Mouse (Mus musculus) adrenal gland, postnatal 36 days (tissue): ENCODE measurements around the gene Iqschfp. TPM values are rescaled to one million over a fixed set of nuclear protein-coding genes. Genes with fewer than 3 reads are reported as not detected.

ENCODE experiments used
- DNase-seq, 2 experiments: peaks; one replicate each; pipeline ENCODE4 v3.0.0; 2021; ENCODE audit warnings: mixed read lengths in 1 of 2
- long read RNA-seq, 2 experiments: library from polyadenylated mRNA; stranded (forward); transcript quantifications; one replicate each; pipeline ENCODE4 v2.0.0; 2021; ENCODE audit warnings: borderline sequencing depth in 2 of 2
- total RNA-seq, 2 experiments: library from RNA; stranded (reverse); gene quantifications; 2 replicates each; pipeline ENCODE4 v1.2.3; 2021

Iqschfp gene
- total RNA-seq = not detected
- long read RNA-seq, experiment 1, partial matches to known transcripts = 2 of 3 reads
- long read RNA-seq, experiment 1, other reads (novel, unspliced or antisense) = 1 of 3 reads
- long read RNA-seq, experiment 2, partial matches to known transcripts = 0 of 1 reads
- long read RNA-seq, experiment 2, other reads (novel, unspliced or antisense) = 1 of 1 reads

DNA sequence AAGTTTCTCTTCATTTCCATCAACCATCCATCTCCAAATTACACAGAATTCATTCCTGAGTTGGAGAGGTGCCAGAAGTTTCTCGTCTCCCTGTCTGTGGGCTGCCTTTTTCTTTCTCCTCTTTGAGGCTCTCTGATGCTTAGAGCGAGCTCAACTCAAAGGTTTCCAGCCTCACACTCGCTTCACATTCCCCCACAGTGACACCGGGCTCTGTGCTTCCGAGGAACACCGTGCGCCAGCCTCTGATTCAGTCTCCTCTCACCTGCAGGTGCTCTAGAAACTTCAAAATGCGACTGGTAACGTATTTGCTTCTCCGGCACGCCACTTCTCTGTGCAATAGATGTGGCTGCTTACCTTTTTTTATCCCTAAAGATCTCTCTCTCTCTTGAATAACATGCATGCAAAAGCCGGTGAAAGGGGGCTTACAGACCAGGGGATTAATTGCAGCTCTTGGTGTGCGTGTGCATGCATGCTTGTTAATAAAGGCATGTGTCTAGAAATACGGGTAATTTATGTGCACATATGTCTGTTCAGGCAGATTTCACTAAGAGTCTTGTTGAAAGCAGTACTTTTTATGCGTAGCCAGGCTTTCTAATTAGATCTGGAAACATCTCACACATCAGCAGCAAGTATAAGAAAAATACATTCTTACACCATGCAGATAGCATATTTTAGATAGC is at the start of gene Iqschfp, which contains the start of gene Iqcj:
Gene Iqschfp (plus strand): TSS at position 207 of the 680 bp plus-strand sequence.
Gene Iqcj (plus strand): TSS at position 195 of the 680 bp plus-strand sequence.
- DNase-seq = no peak

DNA sequence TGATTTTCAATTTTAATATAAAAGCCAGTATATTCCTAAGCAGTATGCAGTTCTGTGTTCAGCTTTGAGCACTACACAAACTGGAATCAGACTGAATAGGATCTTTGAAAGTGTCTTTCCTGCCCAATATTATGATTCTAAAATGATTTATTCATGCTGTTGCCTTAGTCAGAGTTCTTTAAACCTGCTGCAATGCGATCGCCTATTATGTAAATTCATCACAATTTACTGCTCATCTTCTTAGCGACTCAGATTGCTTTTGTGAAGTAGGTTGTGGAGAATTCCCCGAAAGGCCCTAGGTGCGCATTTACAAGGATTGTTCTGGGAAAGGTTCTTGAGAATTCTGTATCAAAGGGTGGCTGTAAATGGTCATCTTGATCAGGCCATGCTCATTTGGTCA is 39.6 kb upstream of the Iqschfp start:
- DNase-seq = no peak

GRCm38 (mm10) chr3:67861524-67861923 is 30.5 kb upstream of the Iqschfp start:
- no peak for DNase-seq

GRCm38 (mm10) chr3:67867420-67868065 is 24.5 kb upstream of the Iqschfp start:
- DNase-seq = no peak

- DNase-seq = no peak
Measured at GRCm38 (mm10) chr3:67869424-67869823, 22.6 kb upstream of the Iqschfp start.

DNA sequence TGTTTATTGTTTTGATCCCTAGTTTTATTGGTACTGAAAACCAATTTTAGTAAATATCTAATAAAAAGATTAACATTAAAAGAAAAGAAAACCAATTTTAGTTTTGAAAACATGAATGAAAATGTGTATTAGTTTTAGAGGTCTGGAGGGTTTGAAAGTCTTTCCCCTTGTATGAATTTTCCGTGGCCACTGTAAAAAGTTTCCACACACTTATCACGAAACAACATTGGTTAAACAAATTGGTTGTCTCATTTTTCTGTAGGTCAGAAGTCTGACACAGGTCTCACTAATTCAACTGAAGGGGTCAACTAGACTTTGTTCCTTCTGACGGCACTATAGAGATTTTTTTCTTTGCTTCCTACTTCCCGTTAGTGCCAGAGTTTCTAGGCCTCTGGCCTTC is 14.8 kb upstream of the Iqschfp start:
- no peak for DNase-seq

- DNase-seq = no peak
Measured at GRCm38 (mm10) chr3:67884335-67884734, 7.7 kb upstream of the Iqschfp start.

GRCm38 (mm10) chr3:67886176-67886575 is 5.9 kb upstream of the Iqschfp start:
- no peak for DNase-seq

DNA sequence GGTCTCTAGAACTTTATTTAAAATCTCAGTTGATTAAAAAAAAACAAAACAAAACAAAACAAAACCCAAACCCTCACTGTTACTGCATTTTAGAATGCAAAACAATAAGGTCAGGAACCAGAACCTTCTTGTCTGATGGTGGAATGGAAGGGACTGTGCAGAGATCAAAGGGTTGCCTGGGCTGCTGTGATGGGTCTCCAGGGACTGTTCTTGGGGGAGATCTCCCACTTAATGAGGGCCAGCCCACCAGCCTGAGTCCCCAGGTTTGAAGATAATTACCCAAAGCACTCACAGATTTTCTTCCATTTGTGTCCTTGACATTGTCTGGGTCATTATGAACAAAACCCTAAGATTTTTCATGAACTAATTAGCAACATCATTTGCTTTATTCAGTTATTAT is 4.8 kb upstream of the Iqschfp start:
- no peak for DNase-seq

DNA sequence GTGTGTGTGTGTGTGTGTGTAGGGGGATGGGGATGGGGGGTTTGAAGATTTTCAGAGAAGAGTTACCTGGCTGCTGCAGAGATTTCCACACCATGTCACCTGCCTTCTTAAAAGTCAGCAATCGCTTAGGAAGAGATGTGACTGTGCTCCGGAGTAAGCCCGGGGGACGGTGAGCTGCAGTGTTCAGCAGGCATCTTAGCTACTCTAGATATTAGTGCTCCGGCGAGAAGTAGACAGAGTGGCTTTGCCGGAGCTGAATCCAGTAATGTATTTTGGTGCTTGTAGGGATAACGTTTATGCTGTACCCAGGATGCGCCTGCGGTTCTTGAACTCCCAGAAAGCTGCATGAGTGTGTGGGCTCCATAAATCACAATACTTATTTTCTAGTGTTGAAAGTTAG is 736 bp downstream of the Iqschfp start:
- no peak for DNase-seq

DNA sequence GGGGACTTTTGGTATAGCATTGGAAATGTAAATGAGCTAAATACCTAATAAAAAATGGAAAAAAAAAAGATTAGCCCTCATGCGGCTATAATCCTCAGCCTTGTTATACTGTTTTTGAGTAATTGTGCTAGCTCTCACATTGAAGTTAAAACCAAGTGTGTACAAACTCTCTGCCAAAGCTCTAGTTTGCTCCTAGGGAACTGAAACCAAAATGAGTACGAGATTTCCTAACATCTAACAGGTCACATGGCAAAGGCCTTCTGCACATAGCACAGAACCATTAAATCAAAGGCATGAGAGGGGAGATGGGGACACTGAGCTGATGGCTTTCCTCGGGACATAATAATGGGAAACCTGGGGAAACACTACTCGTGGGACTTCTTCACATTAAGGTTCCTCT is 10.5 kb downstream of the Iqschfp start:
- no peak for DNase-seq

GRCm38 (mm10) chr3:67908586-67908985 is 16.6 kb downstream of the Iqschfp start:
- DNase-seq = no peak

DNA sequence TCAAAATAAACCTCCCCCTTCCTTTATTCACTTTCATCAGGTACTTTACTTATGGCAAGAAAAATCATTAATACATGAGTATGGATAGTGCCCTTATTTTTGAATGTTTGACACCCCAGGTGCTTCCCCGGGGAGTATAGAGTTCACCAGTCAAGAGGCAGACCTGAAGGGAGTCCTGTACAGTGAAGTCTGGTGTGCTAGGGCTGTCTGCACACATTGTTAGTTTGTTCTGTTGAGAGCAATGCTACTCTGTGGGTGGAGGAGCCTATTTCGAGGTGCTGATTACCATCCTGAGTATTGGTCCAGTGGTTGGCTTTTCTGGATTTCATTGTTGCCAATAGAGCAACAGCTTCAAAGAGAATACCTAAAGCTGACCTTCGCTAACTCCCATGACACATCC is 26.1 kb downstream of the Iqschfp start:
- no peak for DNase-seq

DNA sequence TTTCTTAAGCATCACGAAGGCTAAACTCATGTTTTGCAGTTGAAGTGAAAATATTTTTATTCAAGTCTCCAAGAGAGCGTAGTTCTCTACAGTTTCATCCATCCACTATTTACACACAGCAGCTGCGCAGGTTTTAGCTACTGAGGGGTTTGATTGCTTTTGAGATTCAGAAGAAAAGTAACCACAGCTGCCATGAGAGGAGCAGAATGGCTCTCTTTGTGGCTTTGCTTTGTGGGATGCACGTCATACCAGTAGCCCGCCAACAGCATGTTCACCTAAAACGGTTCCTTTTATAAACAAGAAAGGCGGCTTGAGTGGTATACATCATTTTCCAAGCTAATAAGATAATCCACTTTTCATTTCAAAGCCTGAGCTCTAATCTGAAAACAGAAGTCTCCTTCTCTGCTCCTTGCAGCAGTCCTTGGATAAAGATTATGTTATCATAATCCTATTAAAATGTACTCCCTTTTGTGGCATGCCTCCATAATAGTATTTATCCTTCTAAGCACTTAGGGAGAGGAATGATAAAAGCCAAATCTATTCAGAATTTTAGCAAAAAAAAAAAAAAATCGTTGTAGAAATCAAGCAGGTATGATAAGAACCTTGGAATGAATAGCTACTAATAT is 26.7 kb downstream of the Iqschfp start:
- no peak for DNase-seq

- DNase-seq = no peak
Measured at GRCm38 (mm10) chr3:67923095-67923494, 31.1 kb downstream of the Iqschfp start.

GRCm38 (mm10) chr3:67925453-67925852 is 33.4 kb downstream of the Iqschfp start:
- DNase-seq = no peak

GRCm38 (mm10) chr3:67930424-67931133 is 38.5 kb downstream of the Iqschfp start:
- no peak for DNase-seq

DNA sequence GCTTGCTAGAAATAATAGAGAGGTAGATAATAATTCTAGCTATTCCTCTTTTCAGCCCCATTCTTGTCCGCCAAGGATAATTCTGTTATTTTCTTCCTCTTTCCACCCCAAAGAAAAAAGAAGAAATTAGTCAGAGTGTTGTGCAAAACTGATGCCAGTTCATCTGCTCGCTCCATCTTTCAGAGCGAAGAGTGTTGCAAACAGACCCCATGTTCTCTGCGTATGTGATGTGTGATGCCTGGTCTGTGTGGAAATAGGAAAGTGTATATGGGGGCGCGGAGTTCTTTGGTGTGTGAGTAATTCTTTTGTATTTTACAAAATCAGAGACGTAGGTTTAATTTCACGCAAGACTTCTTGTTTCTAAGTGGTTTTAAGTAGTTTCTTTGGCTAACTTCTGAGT is 39.1 kb downstream of the Iqschfp start:
- DNase-seq = no peak

DNA sequence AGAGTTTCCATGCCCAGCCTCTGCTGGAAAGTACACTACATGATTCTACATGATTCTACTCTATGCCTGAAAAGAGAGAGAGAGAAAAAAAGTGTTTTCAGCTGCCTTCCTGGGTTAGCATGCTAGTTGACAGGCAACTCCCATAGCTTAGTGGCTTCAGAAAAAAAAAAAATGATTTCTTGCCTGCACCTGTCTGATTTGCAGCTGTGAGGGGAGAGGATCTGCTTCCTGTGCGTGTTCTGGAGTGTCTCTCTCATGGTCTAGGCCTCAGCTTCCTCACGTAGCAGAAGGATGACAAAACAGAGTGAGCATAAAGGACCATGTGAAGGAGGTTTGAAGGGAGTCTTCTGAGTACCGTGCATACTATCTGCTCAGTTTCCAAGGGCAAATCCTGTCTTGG is 39.9 kb downstream of the Iqschfp start:
- DNase-seq = no peak

DNA sequence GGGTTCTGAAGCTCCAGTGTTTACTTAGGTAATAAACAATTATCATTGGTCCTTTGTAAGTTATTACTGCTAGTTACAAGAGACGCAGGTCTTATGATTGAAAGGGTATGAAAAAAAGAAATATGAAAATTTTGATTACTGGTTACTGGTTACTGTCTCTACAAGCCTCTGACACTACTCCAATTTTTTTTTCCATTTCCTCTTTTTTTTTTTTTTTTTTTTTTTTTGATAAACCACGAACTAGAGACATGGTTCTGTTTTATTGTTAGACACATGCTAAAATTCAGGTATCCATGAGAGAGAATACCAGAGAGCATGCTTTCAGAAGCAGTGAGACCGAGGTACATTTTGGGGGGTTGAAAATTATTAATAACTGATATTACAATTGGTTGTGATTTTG is 43.8 kb downstream of the Iqschfp start:
- DNase-seq = no peak

- DNase-seq = no peak
Measured at GRCm38 (mm10) chr3:67947000-67947399, 55.0 kb downstream of the Iqschfp start.

GRCm38 (mm10) chr3:67952517-67952940 is 60.5 kb downstream of the Iqschfp start:
- DNase-seq = no peak
